Mouse (Mus musculus): ENCODE data around the gene Sf3b1.

Sf3b1 gene

DNA sequence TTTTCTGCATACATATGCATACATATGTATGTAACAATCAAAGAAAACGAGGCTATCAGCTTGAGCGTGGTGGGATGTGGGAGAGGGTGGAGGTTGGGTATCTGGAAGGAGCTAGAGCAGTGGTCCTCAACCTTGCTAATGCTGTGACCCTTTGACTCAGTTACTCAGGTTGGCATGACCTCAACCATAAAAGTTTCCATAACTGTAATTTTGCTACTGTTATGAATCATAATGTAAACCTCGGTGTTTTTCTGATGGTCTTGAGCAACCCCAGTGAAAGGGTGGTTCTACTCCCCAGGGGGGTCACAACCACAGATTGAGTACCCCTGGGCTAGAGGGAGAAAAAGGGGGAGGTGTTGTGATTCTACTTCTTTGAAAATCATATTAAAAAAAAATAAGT lies 91.8 kb downstream of the Sf3b1 start:
- DNase-seq = no peak
